20 mouse cellular contexts compared by ENCODE assay signal in the genomic region with DNA sequence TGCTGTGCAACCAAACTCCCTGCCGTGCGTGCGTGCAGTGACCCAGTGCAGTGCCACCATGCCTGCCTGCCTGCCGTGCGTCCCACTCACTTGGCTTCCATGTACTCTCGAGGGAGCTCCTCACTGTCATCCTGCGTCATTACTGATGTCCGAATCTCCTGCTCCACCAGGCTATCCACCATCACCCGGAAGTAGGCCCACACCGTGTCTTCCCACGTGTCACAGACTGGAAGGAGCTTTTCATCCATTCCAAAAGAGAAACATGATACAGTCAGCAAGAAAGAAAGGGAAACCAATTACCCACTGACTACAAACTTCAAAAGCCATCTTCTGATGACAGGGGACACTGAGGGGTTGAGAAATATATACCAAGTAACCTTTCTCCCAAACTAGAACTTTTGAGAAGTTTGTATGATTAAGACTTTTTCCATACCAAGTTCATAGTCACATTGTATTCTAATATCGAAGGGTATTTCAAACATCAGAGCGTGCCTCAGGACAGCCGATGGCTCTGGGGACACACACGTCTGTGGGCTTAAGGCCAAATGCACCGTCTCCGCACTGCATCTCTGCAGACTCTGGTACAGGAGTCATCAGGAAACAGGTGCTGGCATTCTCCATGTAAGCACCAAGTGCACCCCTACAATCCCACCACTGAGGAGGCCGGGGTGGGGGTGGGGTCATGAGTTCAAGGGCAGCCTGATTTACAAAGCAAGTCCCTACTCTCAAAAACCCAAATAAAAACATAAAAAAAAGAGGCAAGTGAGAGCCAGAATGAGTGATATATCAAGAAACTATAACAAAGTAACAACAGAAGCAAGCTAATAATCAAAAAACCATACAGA. TPM values are rescaled to one million over a fixed set of nuclear protein-coding genes. Genes with fewer than 3 reads are reported as not detected.
DNase-seq lines count a peak whose midpoint lies in the region; ATAC-seq and TF ChIP-seq lines count a peak whose summit lies in the region.
"Had no signal": no experiment of that assay in that cellular context is flagged by ENCODE, and none has a peak within 500 bp of the region (broad histone marks: within the 10 kb centered on the region; RNA-seq: fewer than 3 reads in every experiment).

No protein-coding gene starts in this region.

- no peak for ATAC-seq in megakaryocyte, adult 5-6 weeks (ENCODE audit: poor library complexity, severe bottlenecking)
- 0 out of 2 replicates have a peak, but pooled peaks have one; percentile 13 for ATAC-seq in erythroblast, adult 5-6 weeks (replicated peaks; ENCODE audit: low FRiP score, poor library complexity, severe bottlenecking)
- ATAC-seq: forebrain, embryonic 14.5 days; forebrain, embryonic 16.5 days had no signal

- H3K27me3 ChIP-seq in megakaryocyte, embryonic 14.5 days (replicated peaks), result no peaks in the 10 kb centered on the region
- H3K27me3 ChIP-seq in cerebellum, adult 2 months (ENCODE audit: control insufficient read depth, insufficient read depth, low read length), result no peaks in the 10 kb centered on the region
- H3K27me3 ChIP-seq: embryonic facial prominence, embryonic 12.5 days; forebrain, embryonic 12.5 days had no signal

- no peaks in the 10 kb centered on the region for H3K9me3 ChIP-seq in megakaryocyte, embryonic 14.5 days
- H3K9me3 ChIP-seq: embryonic facial prominence, embryonic 10.5 days; embryonic facial prominence, embryonic 12.5 days; forebrain, embryonic 10.5 days; forebrain, embryonic 12.5 days had no signal

- peak; percentile 95 for DNase-seq in 3T3-L1 (ENCODE audit: low read depth, low spot score)
- DNase-seq in cerebellum, adult 2 months, result no peak
- DNase-seq: adrenal gland, adult 2 months; adrenal gland, postnatal 10 days; adrenal gland, postnatal 25 days; cerebellum, adult 11 months; cerebellum, adult 18-20 months; cerebellum, adult 9-10 months; cerebellum, postnatal 10 days; cerebellum, postnatal 25 days had no signal

- TF ChIP-seq POLR2A in cerebellum, adult 2 months (IDR thresholded peaks at IDR 0.05; ENCODE audit: borderline replicate concordance, insufficient read depth, low read length), result no peak

- H3K27ac ChIP-seq in cerebellum, adult 2 months (ENCODE audit: insufficient read depth, low read length), result no peak overlapping the region
- H3K27ac ChIP-seq: embryonic facial prominence, embryonic 10.5 days; embryonic facial prominence, embryonic 12.5 days; forebrain, embryonic 10.5 days; forebrain, embryonic 12.5 days had no signal

- WGBS in cerebellum, adult 2 months, result 76% methylated on average over 18 of the region's 18 CpGs

- peak overlapping the region; percentile 78 for H3K4me3 ChIP-seq in megakaryocyte, embryonic 14.5 days (replicated peaks)
- no peak overlapping the region for H3K4me3 ChIP-seq in cerebellum, adult 2 months (replicated peaks; ENCODE audit: insufficient read depth, low read depth, low read length)
- H3K4me3 ChIP-seq: embryonic facial prominence, embryonic 10.5 days; embryonic facial prominence, embryonic 12.5 days; erythroblast, embryonic 14.5 days; forebrain, embryonic 10.5 days; forebrain, embryonic 12.5 days had no signal

- no peak for TF ChIP-seq CTCF in cerebellum, adult 2 months (IDR thresholded peaks at IDR 0.05; ENCODE audit: borderline replicate concordance, insufficient read depth, low read depth, low read length)

- peaks cover 90% of the 10 kb centered on the region for H3K36me3 ChIP-seq in megakaryocyte, embryonic 14.5 days (replicated peaks; ENCODE audit: low read length)

- no peaks in the 10 kb centered on the region for H3K4me1 ChIP-seq in megakaryocyte, embryonic 14.5 days
- no peaks in the 10 kb centered on the region for H3K4me1 ChIP-seq in cerebellum, adult 2 months (ENCODE audit: control insufficient read depth, insufficient read depth, low read length)
- H3K4me1 ChIP-seq: embryonic facial prominence, embryonic 10.5 days; embryonic facial prominence, embryonic 12.5 days; forebrain, embryonic 10.5 days; forebrain, embryonic 12.5 days had no signal

RNA-seq across cellular contexts. Expression of gene Nup107, which starts 22.0 kb away (rescaled TPM):
- polyA plus RNA-seq in megakaryocyte, embryonic 14.5 days (2012; ENCODE audit: insufficient read depth, low replicate concordance), result 10.8 TPM in 1 of 2 replicates, not detected in the other
- total RNA-seq in megakaryocyte, adult 5-6 weeks (2015), result 50.3 and 50.9 TPM in 2 replicates
- 57.7 and 68.7 TPM in 2 replicates for total RNA-seq in megakaryocyte, adult 5-6 weeks (2017)
- total RNA-seq in erythroblast, adult 5-6 weeks (2015; ENCODE audit: low replicate concordance), result 14.6 and 42.2 TPM in 2 replicates
- 24.7 and 26.9 TPM in 2 replicates for total RNA-seq in erythroblast, adult 5-6 weeks (2017; ENCODE audit: low replicate concordance)
- polyA plus RNA-seq in cerebellum, adult 2 months (2012; rRNA removed), result 15.0 and 16.0 TPM in 2 replicates

RNA-seq across cellular contexts. Expression of gene Slc35e3, which starts 24.3 kb away (rescaled TPM):
- 0.47 TPM in 1 of 2 replicates, not detected in the other for polyA plus RNA-seq in megakaryocyte, embryonic 14.5 days (2012; ENCODE audit: insufficient read depth, low replicate concordance)
- 4.2 and 5.3 TPM in 2 replicates for total RNA-seq in megakaryocyte, adult 5-6 weeks (2015)
- total RNA-seq in megakaryocyte, adult 5-6 weeks (2017), result 5.3 and 7.8 TPM in 2 replicates
- 0.38 and 0.84 TPM in 2 replicates for total RNA-seq in erythroblast, adult 5-6 weeks (2015; ENCODE audit: low replicate concordance)
- total RNA-seq in erythroblast, adult 5-6 weeks (2017; ENCODE audit: low replicate concordance), result 0.43 and 1.1 TPM in 2 replicates
- polyA plus RNA-seq in cerebellum, adult 2 months (2012; rRNA removed), result 27.7 and 27.8 TPM in 2 replicates
- polyA plus RNA-seq: erythroblast, embryonic 14.5 days had no signal

RNA-seq across cellular contexts. Expression of gene Mdm2, which starts 60.0 kb away (rescaled TPM):
- 39.9 and 41.8 TPM in 2 replicates for polyA plus RNA-seq in megakaryocyte, embryonic 14.5 days (2012; ENCODE audit: insufficient read depth, low replicate concordance)
- total RNA-seq in megakaryocyte, adult 5-6 weeks (2015), result 86.3 and 89.1 TPM in 2 replicates
- total RNA-seq in megakaryocyte, adult 5-6 weeks (2017), result 80.3 and 117 TPM in 2 replicates
- 29.8 and 38.7 TPM in 2 replicates for total RNA-seq in erythroblast, adult 5-6 weeks (2015; ENCODE audit: low replicate concordance)
- total RNA-seq in erythroblast, adult 5-6 weeks (2017; ENCODE audit: low replicate concordance), result 28.7 and 41.1 TPM in 2 replicates
- polyA plus RNA-seq in cerebellum, adult 2 months (2012; rRNA removed), result 60.7 and 67.6 TPM in 2 replicates
